Mouse (Mus musculus): ENCODE data around the gene Gtf2i. TPM values are rescaled to one million over a fixed set of nuclear protein-coding genes. Genes with fewer than 3 reads are reported as not detected.

Gene Gtf2i
- polyA plus RNA-seq, 2 experiments from 2014 or later: 96.3 to 125 TPM

- ATAC-seq: no peak
These were observed 39.5 kb downstream of the Gtf2i start for GRCm38 (mm10) chr5:134275021-134275420.

GRCm38 (mm10) chr5:134273761-134274160, 40.8 kb downstream of the Gtf2i start:
- ATAC-seq: no peak

GRCm38 (mm10) chr5:134272761-134273160, 41.8 kb downstream of the Gtf2i start:
- no peak for ATAC-seq

- ATAC-seq: no peak
These were observed 43.1 kb downstream of the Gtf2i start for GRCm38 (mm10) chr5:134271421-134271820.

- no peak for ATAC-seq
These were observed 44.0 kb downstream of the Gtf2i start for GRCm38 (mm10) chr5:134270566-134270965.

GRCm38 (mm10) chr5:134269751-134270150, 44.8 kb downstream of the Gtf2i start:
- peak; percentile 56 for ATAC-seq

GRCm38 (mm10) chr5:134268751-134269150, 45.8 kb downstream of the Gtf2i start:
- no peak for ATAC-seq

GRCm38 (mm10) chr5:134266404-134266803, 48.2 kb downstream of the Gtf2i start:
- peak; percentile 82 for ATAC-seq

- no peak for ATAC-seq
These were observed 48.7 kb downstream of the Gtf2i start for GRCm38 (mm10) chr5:134265890-134266289.

- ATAC-seq: no peak
These were observed 54.4 kb downstream of the Gtf2i start for GRCm38 (mm10) chr5:134260001-134260636.

GRCm38 (mm10) chr5:134258934-134259333, 55.6 kb downstream of the Gtf2i start:
- no peak for ATAC-seq

GRCm38 (mm10) chr5:134258395-134258794, 56.2 kb downstream of the Gtf2i start:
- ATAC-seq: peak; percentile 73

- no peak for ATAC-seq
These were observed 57.1 kb downstream of the Gtf2i start for GRCm38 (mm10) chr5:134257349-134258031.

GRCm38 (mm10) chr5:134255294-134255693, 59.3 kb downstream of the Gtf2i start:
- no peak for ATAC-seq

GRCm38 (mm10) chr5:134253806-134254205, 60.8 kb downstream of the Gtf2i start:
- ATAC-seq: peak; percentile 30

- ATAC-seq: no peak
These were observed 63.5 kb downstream of the Gtf2i start for GRCm38 (mm10) chr5:134251083-134251482.

GRCm38 (mm10) chr5:134250601-134251000, 64.0 kb downstream of the Gtf2i start:
- no peak for ATAC-seq

GRCm38 (mm10) chr5:134249245-134249649, 65.3 kb downstream of the Gtf2i start:
- ATAC-seq: no peak

- no peak for ATAC-seq
These were observed 65.8 kb downstream of the Gtf2i start for GRCm38 (mm10) chr5:134248608-134249244.

GRCm38 (mm10) chr5:134246146-134246545, 68.4 kb downstream of the Gtf2i start:
- no peak for ATAC-seq

GRCm38 (mm10) chr5:134244890-134245289, 69.7 kb downstream of the Gtf2i start:
- no peak for ATAC-seq

GRCm38 (mm10) chr5:134243661-134244436, 70.7 kb downstream of the Gtf2i start:
- ATAC-seq: peak; percentile 77

- no peak for ATAC-seq
These were observed 72.7 kb downstream of the Gtf2i start for GRCm38 (mm10) chr5:134241831-134242230.
